Mouse (Mus musculus) spleen, postnatal 36 days (tissue): ENCODE measurements at regions not wholly inside any gene's neighbourhood (a gene's known extent, or its start where the extent isn't known, plus 50 kb on each side); places are given as distances from the start of the nearest gene placed in this dataset.
A peak's percentile ranks its signal among the peaks of the same experiment; 100 is the strongest.
"Not testable (repeated sequence)": the region's sequence is repeated elsewhere in the genome, so short reads cannot be mapped to it uniquely, and the experiment has no call there.

Experiments used
- DNase-seq, 2 experiments: peaks; one replicate each; pipeline ENCODE4 v3.0.0; 2022; ENCODE audit warnings: low spot score in 2 of 2, mixed read lengths in 1 of 2

GRCm38 (mm10) chrX:75734628-75735302, 140.2 kb downstream of the Pls3 start:
- DNase-seq: peak in 1 of 2 experiments; percentile 69

DNA sequence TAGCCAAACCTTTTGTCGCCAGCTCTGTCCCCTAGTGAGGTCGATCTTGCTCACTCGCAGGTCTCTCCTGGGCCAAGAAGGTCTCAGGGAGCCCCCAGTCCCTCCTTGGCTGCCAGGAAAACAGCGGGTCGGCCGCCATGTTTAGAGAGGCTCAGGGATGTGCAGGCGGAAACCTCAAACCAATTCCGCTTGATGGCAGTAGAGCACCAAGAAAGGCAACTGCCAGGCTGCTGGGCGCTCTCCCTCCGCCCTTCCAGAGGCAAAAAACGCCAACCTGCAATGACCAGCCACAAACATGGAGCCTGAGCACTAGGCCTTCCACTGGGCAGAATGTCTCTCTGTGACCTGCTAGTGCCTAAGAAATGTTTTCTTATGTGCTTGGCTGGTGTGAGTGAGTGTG, 141.3 kb downstream of the Pls3 start:
- peak in 1 of 2 experiments; percentile 78 for DNase-seq

GRCm38 (mm10) chrX:75729791-75730190, 145.2 kb downstream of the Pls3 start:
- DNase-seq: peak in 1 of 2 experiments; percentile 50

DNA sequence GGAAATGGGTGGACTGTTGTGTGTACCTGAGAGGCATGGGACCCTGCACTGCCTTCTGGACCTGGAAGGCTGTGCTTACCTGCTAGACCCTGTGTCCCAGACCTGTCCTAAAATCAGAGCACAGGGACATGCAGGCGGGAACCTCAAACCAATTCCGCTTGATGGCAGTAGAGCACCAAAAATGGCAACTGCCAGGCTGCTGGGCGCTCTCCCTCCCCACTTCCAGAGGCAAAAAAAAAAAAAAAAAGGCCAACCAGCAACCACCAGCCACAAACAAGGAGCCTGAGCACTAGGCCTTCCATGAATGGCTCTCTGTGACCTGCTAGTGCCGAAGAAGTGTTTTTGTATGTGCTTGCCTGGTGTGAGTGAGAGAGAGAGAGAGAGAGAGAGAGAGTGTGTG, 146.5 kb downstream of the Pls3 start:
- no peak for DNase-seq

DNA sequence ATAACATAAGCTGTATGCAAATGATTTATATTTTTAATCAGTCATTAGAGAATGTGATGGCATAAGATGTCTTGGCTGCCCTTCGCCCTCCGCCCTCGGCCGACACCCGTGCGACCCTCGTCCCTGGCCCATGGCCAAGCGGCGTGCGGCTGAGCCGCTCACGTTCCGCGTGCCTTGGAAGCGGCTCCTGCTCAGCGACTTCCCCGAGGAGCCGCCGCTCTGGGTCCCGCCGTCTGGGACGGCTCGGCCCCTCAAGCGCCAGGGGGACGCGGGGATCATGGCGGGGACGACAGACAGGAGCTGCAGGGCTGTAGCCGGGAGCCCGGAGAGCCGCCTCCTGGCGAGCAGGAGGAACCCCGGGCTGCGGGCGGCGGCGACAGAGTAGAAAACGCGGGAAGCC, 145.5 kb upstream of the Rab39b start:
- not testable (repeated sequence) for DNase-seq

GRCm38 (mm10) chrX:75699949-75700348, 121.9 kb upstream of the Rab39b start:
- no peak for DNase-seq

GRCm38 (mm10) chrX:75675271-75675670, 97.2 kb upstream of the Rab39b start:
- not testable (repeated sequence) for DNase-seq

DNA sequence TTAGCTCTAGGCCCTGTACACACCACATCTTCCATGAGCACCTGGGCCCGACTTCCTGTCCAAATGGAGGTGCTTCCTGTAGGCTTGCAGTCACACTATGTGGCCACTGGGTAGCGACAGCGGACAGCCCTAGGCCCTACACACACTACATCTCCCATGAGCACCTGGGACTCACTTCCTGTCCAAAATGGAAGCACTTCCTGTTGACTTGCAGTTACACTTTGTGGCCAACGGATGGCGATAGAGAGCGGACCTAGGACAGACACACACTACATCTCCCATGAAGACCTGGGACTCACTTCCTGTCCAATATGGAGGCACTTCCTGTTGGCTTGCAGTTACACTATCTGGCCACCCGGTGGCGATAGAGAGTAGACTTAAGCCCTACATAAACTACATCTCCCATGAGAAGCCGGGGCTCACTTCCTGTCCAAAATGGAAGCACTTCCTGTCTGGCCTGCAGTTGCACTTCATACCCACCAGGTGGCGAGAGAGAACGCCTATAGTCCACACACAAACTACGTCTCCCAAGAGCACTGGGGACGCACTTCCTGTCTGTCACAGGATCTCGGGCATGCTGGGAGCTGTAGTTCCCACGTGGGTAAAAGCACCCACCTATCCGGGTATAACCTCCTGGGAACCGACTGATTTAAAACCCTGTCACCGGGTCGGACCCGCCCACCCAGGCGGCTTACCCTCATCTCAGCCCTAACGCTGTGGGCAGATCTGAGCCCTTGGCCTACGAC, 96.1 kb upstream of the Rab39b start:
- peak; percentile 91 to 95 for DNase-seq

DNA sequence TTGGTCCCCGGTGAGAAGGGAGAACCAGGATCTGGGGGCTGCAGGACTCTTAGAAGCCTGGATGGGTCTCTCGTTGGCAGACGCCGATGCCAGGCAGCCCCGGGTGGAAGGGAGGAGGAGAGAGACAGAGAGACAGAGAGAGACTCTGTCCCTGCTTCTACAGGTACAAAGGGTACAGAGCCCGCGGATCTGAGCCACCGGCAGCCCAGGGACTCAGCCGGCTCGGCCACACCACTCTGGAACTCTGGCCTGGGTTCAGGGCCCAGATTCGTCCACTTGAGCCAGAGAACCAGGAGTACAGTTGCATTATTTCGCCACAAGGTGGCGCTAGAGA, 95.5 kb upstream of the Rab39b start:
- no peak for DNase-seq

DNA sequence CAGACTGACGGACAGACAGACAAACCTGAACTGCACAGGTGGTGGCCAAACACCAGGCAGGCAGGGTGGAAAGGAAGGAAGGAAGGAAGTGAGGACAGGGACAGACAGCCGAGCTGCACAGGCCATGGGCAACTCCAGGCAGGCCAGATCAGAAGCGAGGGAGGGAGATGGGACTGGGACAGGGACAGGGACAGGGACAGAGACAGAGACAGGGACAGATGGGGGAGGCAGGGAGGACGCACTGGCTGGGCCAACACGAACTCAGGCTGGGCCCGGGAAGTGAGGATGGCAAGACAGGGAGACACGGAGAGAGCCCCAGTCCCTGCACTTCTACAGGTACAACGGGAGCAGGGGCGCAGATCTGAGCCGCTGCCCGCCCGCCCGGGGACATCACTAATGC, 94.9 kb upstream of the Rab39b start:
- DNase-seq: peak in 1 of 2 experiments; percentile 1

DNA sequence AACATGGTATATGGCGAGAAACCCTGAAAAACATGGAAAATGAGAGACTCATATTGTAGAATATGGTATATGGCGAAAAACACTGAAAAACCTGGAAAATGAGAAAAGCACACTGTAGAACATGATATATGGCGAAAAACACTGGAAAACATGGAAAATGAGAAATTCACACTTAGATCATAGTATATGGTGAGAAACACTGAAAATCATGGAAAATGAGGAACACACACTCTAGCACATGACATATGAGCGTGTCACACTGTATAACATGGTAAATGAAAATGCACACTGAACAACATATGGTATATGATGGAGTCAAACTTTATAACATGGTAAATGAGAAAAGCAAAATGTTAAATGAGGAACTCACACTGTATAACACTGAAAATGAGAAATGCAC, 89.6 kb upstream of the Rab39b start:
- no peak for DNase-seq

- no peak for DNase-seq
These were observed 65.4 kb upstream of the Rab39b start for GRCm38 (mm10) chrX:75643402-75643801.
